Mouse (Mus musculus) lung, postnatal 0 days (tissue): ENCODE measurements at regions not wholly inside any gene's neighbourhood (a gene's known extent, or its start where the extent isn't known, plus 50 kb on each side); places are given as distances from the start of the nearest gene placed in this dataset.

Experiments used
- CTCF ChIP-seq: IDR thresholded peaks from 2 replicates; pipeline ENCODE4 v1.5.1; 2016; ENCODE audit warnings: antibody characterized with exemption, mild to moderate bottlenecking
- EP300 ChIP-seq: IDR thresholded peaks from 2 replicates; pipeline ENCODE4 v1.6.1; 2016; ENCODE audit warnings: antibody characterized with exemption, mild to moderate bottlenecking, control low read depth

DNA sequence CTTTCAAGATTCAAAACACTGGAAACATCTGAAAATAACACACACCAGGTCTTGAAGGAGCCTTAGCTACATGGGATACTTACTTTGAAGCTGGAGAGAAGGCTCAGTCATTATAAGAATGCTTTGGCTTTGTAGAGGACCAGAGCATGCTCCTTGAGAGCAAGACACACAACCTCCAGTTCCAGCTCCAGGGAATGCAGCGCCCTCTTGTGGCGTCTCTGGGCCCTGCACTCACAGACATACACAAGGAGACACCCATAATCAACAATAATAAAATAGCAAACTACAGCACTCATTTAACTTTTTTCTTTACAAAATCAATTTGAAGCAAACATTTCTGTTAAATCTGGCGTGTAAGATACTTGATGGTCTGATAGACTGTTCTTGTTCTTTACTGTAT, 413.2 kb upstream of the Nox3 start:
- TF ChIP-seq CTCF (peak; percentile 60), EP300 (no peak)
